8 mouse cellular contexts compared by ENCODE assay signal in genomic region chr13:107021461-107022265, GRCm38 (mm10). TPM values are rescaled to one million over a fixed set of nuclear protein-coding genes. Genes with fewer than 3 reads are reported as not detected.
DNase-seq lines count a peak whose midpoint lies in the region; ATAC-seq and TF ChIP-seq lines count a peak whose summit lies in the region.

Gene Kif2a (minus strand): TSS chr13:107022126.

- H3K4me3 ChIP-seq in G1E (ENCODE audit: low read depth, low read length), result peak within 1 kb of the TSS; percentile 94
- H3K4me3 ChIP-seq in hindbrain, embryonic 11.5 days (ENCODE audit: low read depth, low read length), result peak within 1 kb of the TSS; percentile 93

- H3K27me3 ChIP-seq in G1E (ENCODE audit: insufficient read depth, low read length), result no peaks in the 10 kb centered on the region
- H3K27me3 ChIP-seq in hindbrain, embryonic 11.5 days (ENCODE audit: control insufficient read depth, insufficient read depth, low read length), result no peaks in the 10 kb centered on the region

- H3K36me3 ChIP-seq in G1E (replicated peaks), result peaks cover 22% of the 10 kb centered on the region
- no peaks in the 10 kb centered on the region for H3K36me3 ChIP-seq in hindbrain, embryonic 11.5 days (ENCODE audit: control insufficient read depth, insufficient read depth, low read length)

- WGBS in hindbrain, embryonic 11.5 days, result under 1% methylated on average over 45 of the region's 87 CpGs

- DNase-seq in G1E (ENCODE audit: low spot score), result peak; percentile 32
- peak; percentile 59 for DNase-seq in cerebellum, adult 9-10 months
- DNase-seq in frontal cortex, adult 2 months (ENCODE audit: extremely low spot score in 1 of 2, low spot score in 1 of 2), result peak; percentile 8 to 45
- peak; percentile 76 for DNase-seq in hindbrain, embryonic 11.5 days (ENCODE audit: low spot score)
- peak; percentile 29 to 62 for DNase-seq in layer of hippocampus, postnatal 25 days (ENCODE audit: extremely low spot score in 1 of 2, low spot score in 1 of 2)
- peak; percentile 32 for DNase-seq in lung, postnatal 14 days
- peak; percentile 70 for DNase-seq in retina, embryonic 14.5 days (ENCODE audit: low spot score)
- peak; percentile 54 to 62 for DNase-seq in thymus, postnatal 36 days

- TF ChIP-seq CTCF in G1E (IDR thresholded peaks at IDR 0.05; ENCODE audit: low read depth, low read length), result no peak

- H3K4me1 ChIP-seq in G1E (ENCODE audit: insufficient read depth, low read depth, low read length), result peaks cover 60% of the 10 kb centered on the region
- 0 out of 2 replicates have a peak, but pooled peaks cover 2% of the 10 kb centered on the region for H3K4me1 ChIP-seq in hindbrain, embryonic 11.5 days (replicated peaks; ENCODE audit: control insufficient read depth, insufficient read depth, low read length)

- ATAC-seq in G1E (ENCODE audit: extremely low read depth, insufficient number of reproducible peaks, low FRiP score, poor library complexity, severe bottlenecking), result 0 out of 2 replicates have a peak, but pooled peaks have one; percentile 15
- peak; percentile 74 for ATAC-seq in hindbrain, embryonic 11.5 days (ENCODE audit: low FRiP score)

- H3K9ac ChIP-seq in hindbrain, embryonic 11.5 days (ENCODE audit: low read depth, low read length), result peak within 1 kb of the TSS; percentile 96

- peaks cover 6% of the 10 kb centered on the region for H3K9me3 ChIP-seq in G1E (replicated peaks)
- H3K9me3 ChIP-seq in hindbrain, embryonic 11.5 days (ENCODE audit: control insufficient read depth, low read length), result no peaks in the 10 kb centered on the region

- peak within 1 kb of the TSS; percentile 98 for H3K27ac ChIP-seq in hindbrain, embryonic 11.5 days (ENCODE audit: low read depth, low read length)

- peak within 1 kb of the TSS; percentile 66 for H3K4me2 ChIP-seq in hindbrain, embryonic 11.5 days (replicated peaks; ENCODE audit: low read depth, low read length)

RNA-seq across cellular contexts. Expression of gene Kif2a, which starts in this region (rescaled TPM):
- total RNA-seq in G1E (2014; fragmentation: Nextera tagmentation), result 167 and 186 TPM in 2 replicates
- 36.8 and 40.2 TPM in 2 replicates for total RNA-seq in G1E (2017)
- 31.7 and 34.2 TPM in 2 replicates for polyA plus RNA-seq in G1E (2012)
- polyA plus RNA-seq in frontal cortex, adult 2 months (2012; rRNA removed), result 62.8 and 63.2 TPM in 2 replicates
- polyA plus RNA-seq in hindbrain, embryonic 11.5 days (2014; fragmentation: Nextera tagmentation; extraction: Ambion mirVana), result 29.7 and 30.5 TPM in 2 replicates
- total RNA-seq in layer of hippocampus, postnatal 25 days (2021), result 100 to 1,000 TPM; 116 to 128 TPM

Comparison
In these comparisons a context has a peak if more than half of its experiments do, and no peak if none do; other contexts are left out.
1. Peak in every context shown above with its lines: DNase-seq, ATAC-seq, H3K4me3 ChIP-seq and H3K27ac ChIP-seq.